Mouse (Mus musculus): ENCODE results near the gene Plxna2. TPM values are rescaled to one million over a fixed set of nuclear protein-coding genes. Genes with fewer than 3 reads are reported as not detected.

The Plxna2 gene
- polyA plus RNA-seq, 2 experiments, result 11.0 to 11.9 TPM

DNA sequence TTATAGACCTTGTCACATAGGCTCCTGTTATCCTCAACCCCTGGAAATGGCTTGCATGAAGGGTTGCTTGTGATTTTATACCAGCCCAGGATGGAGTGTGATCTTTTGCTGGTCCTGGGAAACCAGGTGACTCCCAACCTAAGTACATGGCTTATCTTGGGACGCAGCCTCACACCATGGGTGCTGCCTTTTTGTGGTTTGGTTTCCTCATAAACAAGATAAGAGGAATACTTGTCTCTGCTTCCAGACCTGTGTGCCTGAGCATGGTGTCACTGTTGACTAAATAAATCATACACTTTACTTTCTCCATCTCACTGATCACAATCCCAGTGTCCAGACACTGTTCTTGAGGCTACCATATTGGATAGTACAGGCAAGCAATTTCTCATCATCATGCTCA lies 179.8 kb downstream of the Plxna2 start:
- no peaks in the 10 kb centered on the region for H3K4me1 ChIP-seq (ENCODE audit: control insufficient read depth, insufficient read depth, low read length)
- no peak overlapping the region for H3K4me3 ChIP-seq (replicated peaks; ENCODE audit: low read length)
- H3K27ac ChIP-seq (replicated peaks; ENCODE audit: low read depth, low read length), result no peak overlapping the region
- TF ChIP-seq POLR2A (IDR thresholded peaks at IDR 0.05; ENCODE audit: borderline replicate concordance, extremely low read depth, insufficient read depth, insufficient read length), result no peak
- no peaks in the 10 kb centered on the region for H3K27me3 ChIP-seq (ENCODE audit: control insufficient read depth, insufficient read depth, low read length)
- H3K4me2 ChIP-seq (replicated peaks; ENCODE audit: low read depth, low read length, severe bottlenecking), result no peak overlapping the region
- H3K9ac ChIP-seq (ENCODE audit: low read depth, low read length, severe bottlenecking), result no peak overlapping the region
- no peak for ATAC-seq (ENCODE audit: low FRiP score, low read depth)
- WGBS, result 100% methylated on average over 1 of the region's 1 CpGs
- no peaks in the 10 kb centered on the region for H3K9me3 ChIP-seq (ENCODE audit: control insufficient read depth, low read length)
- no peak for DNase-seq (ENCODE audit: low spot score)
- peaks cover 10% of the 10 kb centered on the region; the same call in 1 of the 2 replicates for H3K36me3 ChIP-seq (ENCODE audit: control insufficient read depth, insufficient read depth, low read length)

DNA sequence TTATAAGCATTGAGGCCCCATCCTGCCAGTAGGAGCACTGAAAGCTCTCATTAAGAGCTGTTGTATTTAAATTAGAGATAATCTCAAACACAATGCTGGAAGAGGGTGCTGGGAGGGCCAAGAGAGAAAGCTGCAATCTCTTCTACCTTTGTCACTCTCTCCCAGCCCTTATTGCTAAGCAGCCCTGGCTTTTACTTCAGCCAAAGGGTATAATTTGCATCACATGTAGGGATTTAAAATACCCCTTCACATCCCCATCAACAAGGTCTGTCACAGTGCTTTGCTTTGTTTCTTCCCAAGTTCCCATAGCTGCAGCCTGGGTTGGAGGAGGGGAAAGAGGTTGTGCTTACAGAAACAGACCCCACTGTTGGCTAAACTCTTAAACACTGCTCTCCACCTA lies 180.5 kb downstream of the Plxna2 start:
- Histone ChIP-seq H3K4me3 (replicated peaks; ENCODE audit: low read length) (no peak overlapping the region), H3K4me2 (replicated peaks; ENCODE audit: low read depth, low read length, severe bottlenecking) (no peak overlapping the region), H3K4me1 (ENCODE audit: control insufficient read depth, insufficient read depth, low read length) (no peaks in the 10 kb centered on the region), H3K36me3 (ENCODE audit: control insufficient read depth, insufficient read depth, low read length) (peaks cover 10% of the 10 kb centered on the region; the same call in 1 of the 2 replicates), H3K27ac (replicated peaks; ENCODE audit: low read depth, low read length) (no peak overlapping the region), H3K9me3 (ENCODE audit: control insufficient read depth, low read length) (no peaks in the 10 kb centered on the region), H3K27me3 (ENCODE audit: control insufficient read depth, insufficient read depth, low read length) (no peaks in the 10 kb centered on the region), H3K9ac (ENCODE audit: low read depth, low read length, severe bottlenecking) (no peak overlapping the region)
- DNase-seq (ENCODE audit: low spot score) (no peak), ATAC-seq (ENCODE audit: low FRiP score, low read depth) (no peak)
- TF ChIP-seq POLR2A (IDR thresholded peaks at IDR 0.05; ENCODE audit: borderline replicate concordance, extremely low read depth, insufficient read depth, insufficient read length), result no peak

DNA sequence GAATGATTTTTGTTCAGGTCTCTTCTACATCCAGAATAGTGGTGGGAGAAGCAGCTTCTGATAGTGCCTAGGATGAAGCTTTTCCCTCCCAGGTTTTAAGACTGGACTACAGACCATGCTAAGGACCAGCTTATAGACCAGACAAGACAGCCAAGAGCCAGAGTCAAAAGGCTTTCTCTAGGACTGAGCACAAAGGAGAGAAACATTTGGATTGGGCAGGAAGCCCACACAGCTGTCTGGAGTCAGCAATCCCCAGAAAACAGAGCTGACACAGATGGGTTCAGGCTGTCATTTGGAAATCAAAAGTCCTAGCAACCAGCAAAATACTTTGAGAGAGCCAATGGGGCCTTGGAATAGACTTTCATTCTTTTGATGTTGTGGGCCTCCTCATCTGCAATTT lies 190.2 kb downstream of the Plxna2 start:
- H3K9ac ChIP-seq (ENCODE audit: low read depth, low read length, severe bottlenecking), result no peak overlapping the region
- H3K27ac ChIP-seq (replicated peaks; ENCODE audit: low read depth, low read length), result no peak overlapping the region
- TF ChIP-seq POLR2A (IDR thresholded peaks at IDR 0.05; ENCODE audit: borderline replicate concordance, extremely low read depth, insufficient read depth, insufficient read length), result no peak
- no peaks in the 10 kb centered on the region for H3K4me1 ChIP-seq (ENCODE audit: control insufficient read depth, insufficient read depth, low read length)
- no peak overlapping the region for H3K4me3 ChIP-seq (replicated peaks; ENCODE audit: low read length)
- H3K27me3 ChIP-seq (ENCODE audit: control insufficient read depth, insufficient read depth, low read length), result no peaks in the 10 kb centered on the region
- ATAC-seq (ENCODE audit: low FRiP score, low read depth) (no peak), DNase-seq (ENCODE audit: low spot score) (peak; percentile 74)
- no peaks in the 10 kb centered on the region for H3K9me3 ChIP-seq (ENCODE audit: control insufficient read depth, low read length)
- 0 out of 2 replicates have a peak, but pooled peaks cover 3% of the 10 kb centered on the region for H3K36me3 ChIP-seq (ENCODE audit: control insufficient read depth, insufficient read depth, low read length)
- H3K4me2 ChIP-seq (replicated peaks; ENCODE audit: low read depth, low read length, severe bottlenecking), result no peak overlapping the region

DNA sequence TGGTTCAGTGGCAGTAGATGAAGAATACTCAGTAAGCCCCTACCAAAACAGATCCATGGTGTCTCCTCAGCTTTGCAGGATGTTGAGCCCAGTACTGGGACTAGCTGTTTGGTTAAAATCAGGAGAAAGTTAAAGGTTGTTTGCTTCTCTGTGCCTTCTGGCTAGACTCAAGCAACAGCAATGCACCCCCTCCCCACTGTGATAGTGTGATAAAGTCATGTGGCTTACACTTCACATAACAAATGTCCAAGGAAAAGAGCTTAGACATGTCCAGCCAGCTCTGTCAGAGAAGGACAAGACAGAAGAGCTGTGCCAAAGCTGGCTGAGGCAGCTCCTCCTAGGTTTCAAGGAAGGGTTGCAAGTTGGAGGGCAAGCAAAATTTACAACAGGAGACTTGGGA lies 190.7 kb downstream of the Plxna2 start:
- H3K36me3 ChIP-seq (ENCODE audit: control insufficient read depth, insufficient read depth, low read length), result 0 out of 2 replicates have a peak, but pooled peaks cover 3% of the 10 kb centered on the region
- H3K9ac ChIP-seq (ENCODE audit: low read depth, low read length, severe bottlenecking), result no peak overlapping the region
- H3K27me3 ChIP-seq (ENCODE audit: control insufficient read depth, insufficient read depth, low read length), result no peaks in the 10 kb centered on the region
- no peak for ATAC-seq (ENCODE audit: low FRiP score, low read depth)
- no peak overlapping the region for H3K4me2 ChIP-seq (replicated peaks; ENCODE audit: low read depth, low read length, severe bottlenecking)
- H3K4me1 ChIP-seq (ENCODE audit: control insufficient read depth, insufficient read depth, low read length), result no peaks in the 10 kb centered on the region
- no peak overlapping the region for H3K4me3 ChIP-seq (replicated peaks; ENCODE audit: low read length)
- no peaks in the 10 kb centered on the region for H3K9me3 ChIP-seq (ENCODE audit: control insufficient read depth, low read length)
- TF ChIP-seq POLR2A (IDR thresholded peaks at IDR 0.05; ENCODE audit: borderline replicate concordance, extremely low read depth, insufficient read depth, insufficient read length), result no peak
- no peak overlapping the region for H3K27ac ChIP-seq (replicated peaks; ENCODE audit: low read depth, low read length)
- DNase-seq (ENCODE audit: low spot score), result no peak

DNA sequence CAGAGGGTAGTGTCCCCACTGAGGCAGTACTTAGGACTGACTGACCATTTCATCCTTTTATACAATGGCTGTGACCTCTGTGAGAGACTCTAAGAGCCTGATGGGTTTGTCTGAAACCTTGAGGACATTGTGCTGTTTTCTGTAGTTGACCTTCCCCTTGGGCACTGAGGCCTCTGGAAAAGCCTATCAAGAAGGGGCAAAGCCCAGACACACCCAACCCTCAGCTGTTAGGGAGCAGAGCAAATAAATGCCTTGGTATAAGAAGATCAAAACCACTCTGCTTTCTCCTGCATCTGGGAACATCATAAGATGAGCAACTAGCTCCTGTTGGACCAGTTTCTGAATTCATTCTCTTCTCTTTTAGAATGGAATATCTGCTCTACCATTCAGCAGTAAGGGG lies 191.6 kb downstream of the Plxna2 start:
- Histone ChIP-seq H3K4me3 (replicated peaks; ENCODE audit: low read length) (no peak overlapping the region), H3K27me3 (ENCODE audit: control insufficient read depth, insufficient read depth, low read length) (no peaks in the 10 kb centered on the region), H3K27ac (replicated peaks; ENCODE audit: low read depth, low read length) (no peak overlapping the region), H3K4me2 (replicated peaks; ENCODE audit: low read depth, low read length, severe bottlenecking) (no peak overlapping the region), H3K9me3 (ENCODE audit: control insufficient read depth, low read length) (no peaks in the 10 kb centered on the region), H3K9ac (ENCODE audit: low read depth, low read length, severe bottlenecking) (no peak overlapping the region), H3K36me3 (ENCODE audit: control insufficient read depth, insufficient read depth, low read length) (0 out of 2 replicates have a peak, but pooled peaks cover 3% of the 10 kb centered on the region), H3K4me1 (ENCODE audit: control insufficient read depth, insufficient read depth, low read length) (no peaks in the 10 kb centered on the region)
- TF ChIP-seq POLR2A (IDR thresholded peaks at IDR 0.05; ENCODE audit: borderline replicate concordance, extremely low read depth, insufficient read depth, insufficient read length), result no peak
- DNase-seq (ENCODE audit: low spot score) (no peak), ATAC-seq (ENCODE audit: low FRiP score, low read depth) (no peak)

DNA sequence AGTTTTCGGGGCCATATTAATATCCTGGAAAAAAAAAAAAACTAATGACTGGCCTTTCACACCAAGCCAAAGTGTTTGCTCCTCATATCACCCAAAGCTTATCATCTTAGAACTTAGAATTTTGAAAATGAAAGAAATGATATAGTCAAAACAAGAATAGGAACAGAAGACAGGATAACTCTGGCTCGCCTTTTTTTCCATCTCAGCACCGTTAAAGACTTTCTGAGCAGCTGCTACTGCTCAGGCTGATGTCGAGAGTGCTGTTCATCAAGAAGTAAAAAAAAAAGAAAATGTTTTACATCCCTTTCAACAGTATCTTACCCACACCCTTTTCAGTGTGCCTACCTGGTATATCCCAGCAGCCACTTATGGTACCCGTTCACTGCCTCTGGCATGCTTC lies 196.2 kb downstream of the Plxna2 start:
- WGBS, result 86% methylated on average over 5 of the region's 5 CpGs
- no peak overlapping the region for H3K4me3 ChIP-seq (replicated peaks; ENCODE audit: low read length)
- H3K4me1 ChIP-seq (ENCODE audit: control insufficient read depth, insufficient read depth, low read length), result no peaks in the 10 kb centered on the region
- DNase-seq (ENCODE audit: low spot score) (no peak), ATAC-seq (ENCODE audit: low FRiP score, low read depth) (no peak)
- H3K9me3 ChIP-seq (ENCODE audit: control insufficient read depth, low read length), result no peaks in the 10 kb centered on the region
- no peak overlapping the region for H3K27ac ChIP-seq (replicated peaks; ENCODE audit: low read depth, low read length)
- no peak for TF ChIP-seq POLR2A (IDR thresholded peaks at IDR 0.05; ENCODE audit: borderline replicate concordance, extremely low read depth, insufficient read depth, insufficient read length)
- H3K9ac ChIP-seq (ENCODE audit: low read depth, low read length, severe bottlenecking), result no peak overlapping the region
- no peaks in the 10 kb centered on the region for H3K36me3 ChIP-seq (ENCODE audit: control insufficient read depth, insufficient read depth, low read length)
- H3K4me2 ChIP-seq (replicated peaks; ENCODE audit: low read depth, low read length, severe bottlenecking), result no peak overlapping the region
- no peaks in the 10 kb centered on the region for H3K27me3 ChIP-seq (ENCODE audit: control insufficient read depth, insufficient read depth, low read length)
